Mouse (Mus musculus) kidney, postnatal 0 days (tissue): ENCODE data around the gene Gsg1l2. TPM values are rescaled to one million over a fixed set of nuclear protein-coding genes. Genes with fewer than 3 reads are reported as not detected.

ENCODE experiments used
- ATAC-seq: fragments of 200-750 bp; cut with Nextera tagmentation; replicated peaks from 2 replicates; pipeline ENCODE4 v1.8.0; 2017; ENCODE audit warnings: low read depth, moderate number of reproducible peaks, moderate TSS enrichment, moderate library complexity; ENCODE audit not compliant: low FRiP score
- DNase-seq: peaks from one replicate; pipeline ENCODE4 v3.0.0-alpha.2; 2016; ENCODE audit warnings: low spot score
- H3K27ac ChIP-seq: fragments of 300-500 bp; sonication (generic); 2 replicates; pipeline ENCODE4 v1.5.1; 2014; ENCODE audit warnings: mild to moderate bottlenecking
- H3K27me3 ChIP-seq: fragments of 300-500 bp; sonication (generic); 2 replicates; pipeline ENCODE4 v1.6.1; 2014; ENCODE audit warnings: low read length, mixed read lengths; ENCODE audit not compliant: insufficient read depth
- H3K36me3 ChIP-seq: fragments of 300-500 bp; sonication (generic); 2 replicates; pipeline ENCODE4 v1.6.1; 2014; ENCODE audit warnings: low read length, mixed read lengths; ENCODE audit not compliant: insufficient read depth
- H3K4me1 ChIP-seq: fragments of 300-500 bp; sonication (generic); replicated peaks from 2 replicates; pipeline ENCODE4 v1.6.1; 2014; ENCODE audit warnings: antibody characterized with exemption, low read length, mixed read lengths; ENCODE audit not compliant: insufficient read depth
- H3K4me2 ChIP-seq: fragments of 300-500 bp; sonication (generic); 2 replicates; pipeline ENCODE4 v1.6.1; 2014; ENCODE audit warnings: mild to moderate bottlenecking, low read length, moderate library complexity, mixed read lengths
- H3K4me3 ChIP-seq: fragments of 300-500 bp; sonication (generic); replicated peaks from 2 replicates; pipeline ENCODE4 v1.5.1; 2014; ENCODE audit warnings: low read depth, low read length
- H3K9ac ChIP-seq: fragments of 300-500 bp; sonication (generic); 2 replicates; pipeline ENCODE4 v1.6.1; 2014; ENCODE audit warnings: low read depth, low read length
- H3K9me3 ChIP-seq: fragments of 300-500 bp; sonication (generic); replicated peaks from 2 replicates; pipeline ENCODE4 v1.6.1; 2016; ENCODE audit warnings: low read length, inconsistent platforms, mixed read lengths
- CTCF ChIP-seq: IDR thresholded peaks from 2 replicates; pipeline ENCODE4 v1.5.1; 2016; ENCODE audit warnings: antibody characterized with exemption, low read depth, mild to moderate bottlenecking, moderate library complexity
- WGBS: fragments of 180-500 bp; shearing (Covaris S2); extraction: QIAGEN DNeasy Blood & Tissue Kit; methylation state at CpG from one replicate; pipeline ENCODE4 v1.1.7; 2014; 5-methylcytosine and 5-hydroxymethylcytosine counted together
- polyA plus RNA-seq: library from polyadenylated mRNA; unstranded; fragments of >200 nt; fragmentation: Nextera tagmentation; extraction: Ambion mirVana; gene quantifications from 2 replicates; pipeline ENCODE4 v1.2.1, GENCODE M21; 2015

Gene Gsg1l2
- polyA plus RNA-seq, 1 experiment from 2014 or later = not detected

- 77% methylated on average over 11 of the region's 11 CpGs for WGBS
- Histone ChIP-seq H3K4me3 (no peak overlapping the region), H3K9ac (no peak overlapping the region), H3K4me1 (no peaks in the 10 kb centered on the region), H3K36me3 (no peaks in the 10 kb centered on the region), H3K4me2 (no peak overlapping the region), H3K27ac (no peak overlapping the region), H3K27me3 (no peaks in the 10 kb centered on the region), H3K9me3 (no peaks in the 10 kb centered on the region)
- DNase-seq (no peak), ATAC-seq (no peak)
- TF ChIP-seq CTCF = no peak
Observed at GRCm38 (mm10) chr11:67806832-67807597, 32.6 kb downstream of the Gsg1l2 start.

DNA sequence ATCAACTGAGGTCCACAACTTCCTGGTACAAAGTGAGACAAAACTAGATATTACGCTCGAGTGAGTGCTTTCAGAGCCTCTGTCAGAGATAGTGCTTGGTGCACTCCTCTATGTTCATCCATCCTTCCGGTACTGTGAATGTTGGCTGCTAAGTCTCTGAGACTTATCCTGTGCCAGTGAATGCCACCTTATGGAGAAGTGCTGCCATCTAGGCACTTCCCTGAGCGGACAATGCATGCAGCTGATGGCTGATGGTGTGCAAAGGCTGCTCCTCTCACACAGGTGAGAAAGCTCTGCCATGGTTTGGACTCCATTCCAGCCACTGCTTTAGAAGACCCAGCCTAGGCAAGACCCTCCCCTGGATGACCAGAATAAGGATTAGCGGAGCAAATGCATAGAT, 33.6 kb downstream of the Gsg1l2 start:
- 79% methylated on average over 5 of the region's 5 CpGs for WGBS
- Histone ChIP-seq H3K27ac (no peak overlapping the region), H3K4me1 (no peaks in the 10 kb centered on the region), H3K27me3 (no peaks in the 10 kb centered on the region), H3K4me3 (no peak overlapping the region), H3K9ac (no peak overlapping the region), H3K36me3 (no peaks in the 10 kb centered on the region), H3K9me3 (no peaks in the 10 kb centered on the region), H3K4me2 (no peak overlapping the region)
- no peak for TF ChIP-seq CTCF
- no peak for DNase-seq
- no peak for ATAC-seq

DNA sequence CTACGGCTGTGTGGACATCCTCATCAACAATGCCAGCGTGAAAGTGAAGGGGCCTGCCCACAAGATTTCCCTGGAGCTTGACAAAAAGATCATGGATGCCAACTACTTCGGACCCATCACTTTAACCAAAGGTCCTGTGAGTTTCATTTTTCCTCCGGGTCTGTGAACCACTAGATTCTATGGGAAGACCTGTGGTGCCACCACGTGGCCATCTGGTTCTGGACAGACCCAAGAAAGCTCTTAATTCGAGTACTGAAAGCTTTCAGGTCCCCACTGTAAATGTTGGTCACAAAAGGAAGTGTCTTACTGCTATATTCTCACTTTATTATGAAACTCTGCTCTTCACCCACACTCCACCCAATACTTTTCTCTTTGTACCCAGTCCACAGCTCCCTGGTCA, 37.1 kb downstream of the Gsg1l2 start:
- Histone ChIP-seq H3K9me3 (no peaks in the 10 kb centered on the region), H3K4me3 (no peak overlapping the region), H3K4me2 (no peak overlapping the region), H3K9ac (no peak overlapping the region), H3K4me1 (no peaks in the 10 kb centered on the region), H3K36me3 (no peaks in the 10 kb centered on the region), H3K27me3 (no peaks in the 10 kb centered on the region), H3K27ac (no peak overlapping the region)
- peak; percentile 39; the same call in 1 of the 2 replicates for TF ChIP-seq CTCF
- ATAC-seq = no peak
- DNase-seq = no peak
- 76% methylated on average over 6 of the region's 6 CpGs for WGBS

DNA sequence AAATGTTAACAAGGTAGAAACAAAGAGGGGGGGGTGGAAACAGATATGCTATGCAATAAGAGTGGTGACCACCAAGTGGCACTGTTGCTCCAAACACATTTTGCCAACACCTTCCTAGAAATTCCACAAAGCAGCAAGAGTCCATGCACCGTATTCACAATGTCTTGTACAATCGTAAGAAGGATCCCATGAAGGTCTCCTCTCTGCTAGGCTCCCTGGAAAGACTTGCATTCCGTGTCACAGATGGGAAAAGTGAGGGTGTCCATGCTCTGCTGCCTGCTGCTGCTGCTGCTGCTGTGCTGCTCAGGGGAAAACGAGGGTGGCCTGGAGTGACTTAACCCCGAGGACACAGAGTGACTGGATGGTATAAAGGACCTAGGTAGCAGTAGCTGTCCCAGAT, 45.2 kb downstream of the Gsg1l2 start:
- Histone ChIP-seq H3K4me1 (no peaks in the 10 kb centered on the region), H3K4me3 (no peak overlapping the region), H3K9me3 (no peaks in the 10 kb centered on the region), H3K9ac (no peak overlapping the region), H3K27ac (no peak overlapping the region), H3K4me2 (peak overlapping the region; percentile 42), H3K36me3 (no peaks in the 10 kb centered on the region), H3K27me3 (no peaks in the 10 kb centered on the region)
- ATAC-seq (no peak), DNase-seq (peak; percentile 83)
- 12% methylated on average over 5 of the region's 5 CpGs for WGBS
- TF ChIP-seq CTCF = peak; percentile 90

- Histone ChIP-seq H3K36me3 (no peaks in the 10 kb centered on the region), H3K4me2 (no peak overlapping the region), H3K4me3 (no peak overlapping the region), H3K27ac (no peak overlapping the region), H3K9me3 (no peaks in the 10 kb centered on the region), H3K9ac (no peak overlapping the region), H3K4me1 (no peaks in the 10 kb centered on the region), H3K27me3 (no peaks in the 10 kb centered on the region)
- ATAC-seq (no peak; the same call in 1 of the 2 replicates), DNase-seq (peak; percentile 65)
- peak; percentile 80 for TF ChIP-seq CTCF
- 23% methylated on average over 4 of the region's 4 CpGs for WGBS
Observed at GRCm38 (mm10) chr11:67820221-67820620, 45.8 kb downstream of the Gsg1l2 start.

- H3K4me3 ChIP-seq = no peak overlapping the region
- H3K36me3 ChIP-seq = no peaks in the 10 kb centered on the region
- no peaks in the 10 kb centered on the region for H3K27me3 ChIP-seq
- no peak overlapping the region for H3K4me2 ChIP-seq
- ATAC-seq (no peak), DNase-seq (no peak)
- no peak for TF ChIP-seq CTCF
- no peaks in the 10 kb centered on the region for H3K9me3 ChIP-seq
- no peak overlapping the region for H3K9ac ChIP-seq
- 88% methylated on average over 6 of the region's 6 CpGs for WGBS
- H3K4me1 ChIP-seq = no peaks in the 10 kb centered on the region
- H3K27ac ChIP-seq = no peak overlapping the region
Observed at GRCm38 (mm10) chr11:67821560-67821959, 47.2 kb downstream of the Gsg1l2 start.
